Mouse (Mus musculus) cerebral cortex, adult 2 months (tissue): Measurements from ENCODE around the gene Nfkbia.

Source experiments
- WGBS: fragments of 180-500 bp; shearing (Covaris S2); methylation state at CpG from one replicate; pipeline ENCODE4 v1.1.7; 2018; 5-methylcytosine and 5-hydroxymethylcytosine counted together

The Nfkbia gene

DNA sequence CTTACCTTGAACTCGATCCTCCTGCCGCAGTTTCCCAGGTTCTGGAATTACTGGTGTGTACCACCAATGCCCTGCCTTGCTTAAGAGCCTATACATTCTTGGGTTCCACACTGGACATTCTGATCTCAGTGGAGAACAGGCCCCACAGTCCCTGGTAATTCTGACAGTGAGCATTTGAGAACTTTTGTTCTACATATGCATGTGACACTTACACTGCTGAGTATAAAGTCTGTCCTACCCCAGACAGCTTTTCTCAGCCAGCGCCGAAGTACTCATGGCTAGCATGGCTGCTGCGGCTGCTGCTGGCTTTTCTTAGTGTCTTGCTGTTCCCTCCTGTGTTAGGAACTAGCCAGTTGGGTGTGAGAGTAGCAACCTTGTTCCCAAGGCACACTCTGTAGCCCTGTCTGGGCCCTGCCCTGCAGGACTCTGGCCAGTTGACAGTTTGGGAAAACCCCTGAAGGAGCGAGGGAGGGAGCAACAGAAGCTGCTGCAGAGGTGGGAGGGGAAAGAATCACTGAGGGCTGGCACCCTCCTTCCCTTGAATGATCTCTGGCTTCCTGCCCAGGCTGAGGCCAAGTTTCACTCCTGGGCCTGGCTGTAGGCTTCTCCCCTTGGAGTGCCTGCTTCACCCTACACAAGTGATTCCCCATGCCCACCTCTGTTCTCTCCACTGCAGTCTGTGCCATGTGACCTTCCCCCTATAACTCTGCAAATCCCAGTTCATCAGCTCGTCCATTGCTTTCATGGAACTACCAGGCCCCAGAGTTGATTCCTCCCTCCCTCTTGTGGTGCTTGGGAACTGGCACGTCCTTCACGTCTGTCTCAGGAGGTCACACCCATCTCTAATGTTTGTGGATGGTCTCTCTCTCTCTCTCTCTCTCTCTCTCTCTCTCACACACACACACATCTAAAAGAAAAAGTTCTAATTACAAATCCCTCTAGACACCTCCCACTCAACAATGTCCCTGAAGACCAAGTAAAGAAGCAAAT lies 49.3 kb downstream of the Nfkbia start:
- WGBS = 68% methylated on average over 9 of the region's 9 CpGs

DNA sequence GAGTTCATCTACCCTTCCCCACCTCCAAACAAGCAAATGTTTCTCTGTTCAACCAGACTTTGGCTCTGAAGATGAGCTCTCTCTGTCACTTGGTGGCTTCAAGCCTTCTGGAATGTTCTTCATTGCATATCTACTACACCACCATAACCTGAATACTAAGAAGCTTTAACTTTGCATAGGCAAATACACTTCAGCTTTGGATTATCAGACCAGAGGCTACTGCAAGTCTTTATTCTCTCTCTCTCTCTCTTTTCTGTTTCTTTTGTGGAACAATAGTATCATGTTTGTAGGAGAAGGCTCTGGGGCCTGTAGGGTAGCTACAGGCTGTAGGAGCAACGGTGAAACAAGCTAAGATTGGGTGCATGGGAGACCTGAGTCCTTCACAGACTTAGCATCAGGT lies 50.2 kb downstream of the Nfkbia start:
- 90% methylated on average over 1 of the region's 1 CpGs for WGBS

DNA sequence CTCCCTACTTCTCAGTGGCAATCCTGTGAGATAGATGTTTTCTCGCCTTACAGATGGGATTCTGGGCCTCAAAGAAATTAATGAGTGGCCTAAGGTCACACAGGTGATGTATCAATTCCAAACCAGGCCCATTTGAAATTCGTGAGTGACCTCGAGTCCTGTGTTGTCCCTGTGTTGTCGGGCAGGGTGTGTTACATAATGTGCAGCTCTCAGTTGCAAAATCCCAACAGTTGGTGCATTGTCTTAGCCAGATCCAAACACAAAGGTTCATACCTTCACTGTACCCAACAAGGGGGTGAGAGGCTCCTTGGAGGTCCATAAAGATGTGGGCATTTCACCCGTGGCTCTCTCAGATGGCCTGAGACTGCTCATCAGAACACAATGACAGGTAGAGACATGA lies 52.0 kb downstream of the Nfkbia start:
- WGBS = 97% methylated on average over 5 of the region's 5 CpGs
